Mouse (Mus musculus) embryonic facial prominence, embryonic 14.5 days (tissue): Measurements from ENCODE around the gene Gstm7. TPM values are rescaled to one million over a fixed set of nuclear protein-coding genes. Genes with fewer than 3 reads are reported as not detected.
A peak's percentile ranks its signal among the peaks of the same experiment; 100 is the strongest.
"Not testable (repeated sequence)": the region's sequence is repeated elsewhere in the genome, so short reads cannot be mapped to it uniquely, and the experiment has no call there.

Experiments
- ATAC-seq: fragments of 200-750 bp; cut with Nextera tagmentation; 2 replicates; pipeline ENCODE4 v1.8.0; 2017; ENCODE audit warnings: low read depth, moderate number of reproducible peaks, moderate TSS enrichment
- DNase-seq: peaks from one replicate; pipeline ENCODE4 v3.0.0-alpha.2; 2015; ENCODE audit warnings: low spot score
- H3K27ac ChIP-seq: fragments of 300-500 bp; sonication (generic); replicated peaks from 2 replicates; pipeline ENCODE4 v1.5.1; 2014; ENCODE audit warnings: low read depth, mild to moderate bottlenecking, low read length, moderate library complexity
- H3K27me3 ChIP-seq: fragments of 300-500 bp; sonication (generic); replicated peaks from 2 replicates; pipeline ENCODE4 v1.6.1; 2014; ENCODE audit warnings: low read length; ENCODE audit not compliant: control insufficient read depth, insufficient read depth
- H3K36me3 ChIP-seq: fragments of 300-500 bp; sonication (generic); 2 replicates; pipeline ENCODE4 v1.6.1; 2014; ENCODE audit warnings: low read length, mixed read lengths; ENCODE audit not compliant: control insufficient read depth, insufficient read depth
- H3K4me1 ChIP-seq: fragments of 300-500 bp; sonication (generic); 2 replicates; pipeline ENCODE4 v1.6.1; 2014; ENCODE audit warnings: antibody characterized with exemption, low read length; ENCODE audit not compliant: control insufficient read depth, insufficient read depth
- H3K4me2 ChIP-seq: fragments of 300-500 bp; sonication (generic); 2 replicates; pipeline ENCODE4 v1.6.1; 2014; ENCODE audit warnings: low read depth, mild to moderate bottlenecking, low read length, moderate library complexity, mixed read lengths
- H3K4me3 ChIP-seq: fragments of 300-500 bp; sonication (generic); 2 replicates; pipeline ENCODE4 v1.5.1; 2014; ENCODE audit warnings: low read depth, mild to moderate bottlenecking, low read length
- H3K9ac ChIP-seq: fragments of 300-500 bp; sonication (generic); 2 replicates; pipeline ENCODE4 v1.6.1; 2014; ENCODE audit warnings: low read depth, mild to moderate bottlenecking, low read length, moderate library complexity, mixed read lengths
- H3K9me3 ChIP-seq: fragments of 300-500 bp; sonication (generic); 2 replicates; pipeline ENCODE4 v1.6.1; 2016; ENCODE audit warnings: low read length; ENCODE audit not compliant: control insufficient read depth
- WGBS: fragments of 180-500 bp; shearing (Covaris S2); extraction: QIAGEN DNeasy Blood & Tissue Kit; methylation state at CpG from one replicate; pipeline ENCODE4 v1.1.7; 2014; 5-methylcytosine and 5-hydroxymethylcytosine counted together
- polyA plus RNA-seq: library from polyadenylated mRNA; unstranded; fragments of >200 nt; fragmentation: Nextera tagmentation; extraction: Ambion mirVana; gene quantifications from 2 replicates; pipeline ENCODE4 v1.2.1, GENCODE M21; 2014

The Gstm7 gene
- polyA plus RNA-seq, 1 experiment from 2014 or later, result 13.9 TPM

DNA sequence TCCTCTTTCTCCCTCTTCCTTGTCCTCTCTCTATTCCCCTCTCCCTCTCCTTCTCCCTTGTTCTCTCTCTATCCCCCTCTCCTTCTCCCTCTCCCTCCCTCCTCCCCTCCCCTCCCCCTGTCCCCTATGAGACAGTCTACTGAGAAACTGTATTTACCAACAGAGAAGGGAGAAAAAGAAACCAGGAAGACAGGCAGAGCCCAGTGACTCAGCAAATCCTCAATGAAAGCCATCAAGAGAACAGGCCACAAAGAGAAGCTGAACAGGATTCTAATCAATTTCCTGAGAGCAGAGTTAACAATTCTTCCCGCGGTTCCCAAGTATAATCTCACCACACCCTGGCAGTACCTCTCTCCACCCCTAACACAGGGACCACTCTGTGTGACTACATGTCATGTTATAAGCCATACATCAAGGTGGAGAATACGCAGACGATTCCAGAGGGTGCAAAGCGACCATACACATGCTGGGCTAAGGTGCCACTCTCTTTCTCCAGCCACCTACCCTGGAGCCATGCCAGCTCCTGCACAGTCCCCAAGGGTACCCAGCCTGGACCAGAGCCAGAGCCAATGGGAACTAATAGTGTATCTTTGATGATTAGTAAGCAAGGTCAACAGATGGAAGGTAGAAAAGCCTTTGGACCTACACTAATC lies 33.2 kb upstream of the Gstm7 start:
- no peaks in the 10 kb centered on the region for H3K9me3 ChIP-seq
- ATAC-seq, result no peak; the same call in 1 of the 2 replicates
- no peak overlapping the region for H3K9ac ChIP-seq
- no peak overlapping the region for H3K4me3 ChIP-seq
- H3K4me1 ChIP-seq, result no peaks in the 10 kb centered on the region
- no peak for DNase-seq
- H3K27ac ChIP-seq, result no peak overlapping the region
- 63% methylated on average over 5 of the region's 5 CpGs for WGBS
- no peaks in the 10 kb centered on the region for H3K27me3 ChIP-seq
- no peak overlapping the region for H3K4me2 ChIP-seq
- H3K36me3 ChIP-seq, result no peaks in the 10 kb centered on the region

DNA sequence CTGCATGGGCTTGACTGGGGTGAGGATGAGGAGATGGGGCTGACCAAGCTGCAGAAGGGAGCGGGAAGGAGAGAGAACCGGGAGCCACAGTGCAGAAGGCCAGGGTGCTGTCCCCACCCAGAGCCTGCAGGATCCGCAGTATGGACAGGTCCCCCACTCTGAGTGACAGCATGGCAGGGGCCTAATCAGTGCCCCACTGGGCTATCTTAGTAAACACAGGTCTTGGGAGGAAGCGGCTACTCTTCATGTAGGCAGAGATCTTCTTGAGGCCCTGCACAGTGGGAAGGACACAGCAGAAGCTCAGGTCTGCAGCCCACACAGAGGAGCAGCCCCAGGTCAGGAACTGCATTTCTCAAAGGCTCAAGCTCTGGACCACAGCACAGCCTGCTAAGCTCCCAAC lies 32.4 kb upstream of the Gstm7 start:
- H3K27ac ChIP-seq, result no peak overlapping the region
- H3K4me3 ChIP-seq, result no peak overlapping the region
- no peak overlapping the region for H3K4me2 ChIP-seq
- no peaks in the 10 kb centered on the region for H3K4me1 ChIP-seq
- WGBS, result 76% methylated on average over 4 of the region's 4 CpGs
- no peaks in the 10 kb centered on the region for H3K36me3 ChIP-seq
- no peak overlapping the region for H3K9ac ChIP-seq
- no peaks in the 10 kb centered on the region for H3K9me3 ChIP-seq
- ATAC-seq (no peak), DNase-seq (no peak)
- no peaks in the 10 kb centered on the region for H3K27me3 ChIP-seq

DNA sequence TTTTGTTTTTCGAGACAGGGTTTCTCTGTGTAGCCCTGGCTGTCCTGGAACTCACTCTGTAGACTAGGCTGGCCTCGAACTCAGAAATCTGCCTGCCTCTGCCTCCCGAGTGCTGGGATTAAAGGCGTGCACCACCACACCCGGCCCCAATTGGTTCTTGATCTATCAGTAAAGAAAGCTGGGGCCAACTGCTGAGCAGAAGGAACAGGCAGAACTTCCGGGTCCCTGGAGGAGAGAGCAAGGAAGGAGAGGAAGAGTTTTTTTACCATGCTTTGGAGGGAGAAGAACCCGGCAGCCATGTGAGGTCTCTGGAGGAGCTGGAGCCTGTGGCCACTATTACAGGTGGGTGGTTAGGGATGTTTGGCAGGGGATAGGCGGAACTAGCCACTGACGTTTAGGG lies 23.6 kb upstream of the Gstm7 start:
- H3K27ac ChIP-seq, H3K4me2 ChIP-seq, H3K27me3 ChIP-seq, H3K4me1 ChIP-seq, H3K36me3 ChIP-seq, ATAC-seq, H3K9me3 ChIP-seq, DNase-seq, H3K4me3 ChIP-seq, H3K9ac ChIP-seq: not testable (repeated sequence)
- WGBS, result 87% methylated on average over 9 of the region's 9 CpGs

DNA sequence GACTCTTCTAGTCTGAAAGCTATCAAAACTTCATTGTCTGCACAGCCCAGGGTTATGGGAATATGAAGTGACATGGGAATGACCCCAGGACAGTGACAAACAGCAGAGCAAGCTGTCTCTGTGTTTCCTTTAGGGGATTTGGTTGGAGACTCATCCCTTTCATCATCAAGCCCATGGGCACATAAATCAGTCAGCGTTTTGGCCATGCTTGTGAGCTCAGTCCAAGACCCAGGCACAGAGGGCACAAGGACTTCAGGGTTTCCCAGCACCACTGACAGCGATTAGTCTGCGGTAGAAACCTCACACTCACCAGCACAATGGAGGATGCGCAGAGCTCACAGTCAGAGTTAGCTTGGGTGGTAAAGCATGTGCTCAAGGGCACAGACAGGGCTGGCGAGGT lies 22.3 kb upstream of the Gstm7 start:
- Histone ChIP-seq H3K27me3 (no peaks in the 10 kb centered on the region), H3K4me3 (no peak overlapping the region), H3K9ac (no peak overlapping the region), H3K27ac (no peak overlapping the region), H3K4me1 (no peaks in the 10 kb centered on the region), H3K9me3 (no peaks in the 10 kb centered on the region), H3K4me2 (no peak overlapping the region), H3K36me3 (no peaks in the 10 kb centered on the region)
- no peak for DNase-seq
- WGBS, result 74% methylated on average over 5 of the region's 5 CpGs
- 0 out of 2 replicates have a peak, but pooled peaks have one; percentile 39 for ATAC-seq

DNA sequence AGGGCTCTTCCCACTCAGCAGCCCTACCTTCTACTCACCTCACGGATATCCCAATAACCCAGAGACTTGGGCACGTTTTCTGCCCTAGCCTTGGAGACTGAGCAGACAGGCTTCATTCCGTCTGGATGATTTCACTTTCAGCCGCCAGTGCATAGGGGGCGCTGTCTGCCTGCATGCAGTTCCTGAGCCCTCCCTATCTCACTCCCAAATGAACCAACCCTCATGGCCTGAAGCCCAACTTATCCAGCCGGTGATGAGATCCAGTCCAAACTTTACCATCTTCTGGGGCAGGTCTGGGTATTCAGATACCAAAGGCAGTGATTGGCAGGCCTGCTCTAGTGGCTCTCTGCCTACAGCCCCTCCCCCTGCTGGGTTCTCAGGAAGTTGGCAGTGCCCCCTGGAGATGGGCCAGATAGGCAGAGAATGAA lies 21.7 kb upstream of the Gstm7 start:
- DNase-seq (peak; percentile 60), ATAC-seq (peak; percentile 74)
- Histone ChIP-seq H3K4me3 (no peak overlapping the region), H3K27me3 (no peaks in the 10 kb centered on the region), H3K9ac (no peak overlapping the region), H3K4me2 (no peak overlapping the region), H3K27ac (no peak overlapping the region), H3K9me3 (no peaks in the 10 kb centered on the region), H3K36me3 (no peaks in the 10 kb centered on the region), H3K4me1 (no peaks in the 10 kb centered on the region)
- 30% methylated on average over 6 of the region's 6 CpGs for WGBS

DNA sequence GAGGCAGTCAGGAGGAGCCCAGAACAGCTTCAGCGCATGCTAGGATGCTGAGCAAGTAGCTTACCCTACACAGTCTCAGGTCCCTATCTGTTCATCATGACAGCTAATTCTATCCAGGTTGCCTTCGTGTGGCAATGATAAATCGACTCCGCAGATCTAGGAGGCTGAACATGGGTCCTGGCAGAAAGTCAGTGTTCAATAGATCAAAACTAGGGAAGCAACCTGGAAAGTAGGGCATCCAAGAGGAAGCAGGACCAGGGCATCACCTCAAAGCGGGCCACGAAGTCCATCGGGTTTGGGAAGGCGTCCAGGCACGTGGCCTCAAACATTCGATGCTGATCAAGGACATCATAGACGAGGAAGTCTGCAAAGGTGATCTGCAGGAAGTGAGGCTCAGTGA lies 18.9 kb upstream of the Gstm7 start:
- 85% methylated on average over 11 of the region's 11 CpGs for WGBS
- H3K4me2 ChIP-seq, result no peak overlapping the region
- H3K4me3 ChIP-seq, result no peak overlapping the region
- ATAC-seq (no peak), DNase-seq (no peak)
- no peaks in the 10 kb centered on the region for H3K9me3 ChIP-seq
- H3K27ac ChIP-seq, result no peak overlapping the region
- H3K9ac ChIP-seq, result no peak overlapping the region
- H3K36me3 ChIP-seq, result no peaks in the 10 kb centered on the region
- H3K4me1 ChIP-seq, result no peaks in the 10 kb centered on the region
- H3K27me3 ChIP-seq, result no peaks in the 10 kb centered on the region

DNA sequence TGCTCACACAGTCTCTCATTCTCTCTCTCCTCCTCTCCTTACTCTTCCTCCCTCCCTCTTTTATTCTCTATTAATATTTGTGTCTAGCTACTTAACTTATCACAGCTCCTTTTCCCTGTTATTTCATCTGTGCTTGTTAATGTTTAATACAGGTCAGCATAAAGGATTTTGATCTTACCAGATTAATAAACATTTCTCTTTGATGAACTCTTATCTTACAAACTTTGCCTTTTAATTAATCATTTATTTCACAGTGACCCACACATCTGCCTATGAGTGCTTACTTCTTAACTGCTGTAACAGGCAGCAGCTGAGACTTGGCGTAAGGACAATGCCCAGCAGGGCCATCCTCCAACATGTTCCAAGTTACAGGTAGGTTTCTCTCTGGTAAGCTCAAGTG lies 17.8 kb upstream of the Gstm7 start:
- WGBS, result 100% methylated on average over 1 of the region's 1 CpGs
- H3K27me3 ChIP-seq, ATAC-seq, H3K4me3 ChIP-seq, DNase-seq, H3K27ac ChIP-seq, H3K9ac ChIP-seq, H3K4me2 ChIP-seq, H3K9me3 ChIP-seq, H3K36me3 ChIP-seq, H3K4me1 ChIP-seq: not testable (repeated sequence)

DNA sequence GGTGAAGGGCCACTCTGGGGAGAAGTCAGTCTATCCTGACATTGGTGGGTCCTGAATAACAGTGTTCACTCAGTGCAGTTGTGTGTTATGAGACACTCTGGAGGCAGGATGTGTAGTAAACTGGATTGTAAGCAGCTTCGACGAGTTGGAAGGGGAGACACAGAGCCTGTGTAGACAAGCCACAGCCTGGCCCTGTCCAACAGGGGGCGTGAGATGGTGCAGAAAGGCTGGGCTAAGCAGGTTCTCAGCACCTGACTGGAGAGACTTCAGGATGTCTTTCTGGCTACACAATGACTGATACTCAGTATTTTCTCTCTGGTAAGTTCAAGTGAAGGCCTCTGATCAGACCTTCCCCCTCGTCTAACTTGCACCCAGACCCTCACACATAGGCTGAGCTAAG lies 14.1 kb upstream of the Gstm7 start:
- H3K9ac ChIP-seq, result no peak overlapping the region
- 47% methylated on average over 4 of the region's 4 CpGs for WGBS
- ATAC-seq (no peak), DNase-seq (no peak)
- H3K9me3 ChIP-seq, result no peaks in the 10 kb centered on the region
- H3K36me3 ChIP-seq, result no peaks in the 10 kb centered on the region
- no peak overlapping the region for H3K4me3 ChIP-seq
- no peaks in the 10 kb centered on the region for H3K4me1 ChIP-seq
- H3K27me3 ChIP-seq, result no peaks in the 10 kb centered on the region
- no peak overlapping the region for H3K27ac ChIP-seq
- no peak overlapping the region for H3K4me2 ChIP-seq

DNA sequence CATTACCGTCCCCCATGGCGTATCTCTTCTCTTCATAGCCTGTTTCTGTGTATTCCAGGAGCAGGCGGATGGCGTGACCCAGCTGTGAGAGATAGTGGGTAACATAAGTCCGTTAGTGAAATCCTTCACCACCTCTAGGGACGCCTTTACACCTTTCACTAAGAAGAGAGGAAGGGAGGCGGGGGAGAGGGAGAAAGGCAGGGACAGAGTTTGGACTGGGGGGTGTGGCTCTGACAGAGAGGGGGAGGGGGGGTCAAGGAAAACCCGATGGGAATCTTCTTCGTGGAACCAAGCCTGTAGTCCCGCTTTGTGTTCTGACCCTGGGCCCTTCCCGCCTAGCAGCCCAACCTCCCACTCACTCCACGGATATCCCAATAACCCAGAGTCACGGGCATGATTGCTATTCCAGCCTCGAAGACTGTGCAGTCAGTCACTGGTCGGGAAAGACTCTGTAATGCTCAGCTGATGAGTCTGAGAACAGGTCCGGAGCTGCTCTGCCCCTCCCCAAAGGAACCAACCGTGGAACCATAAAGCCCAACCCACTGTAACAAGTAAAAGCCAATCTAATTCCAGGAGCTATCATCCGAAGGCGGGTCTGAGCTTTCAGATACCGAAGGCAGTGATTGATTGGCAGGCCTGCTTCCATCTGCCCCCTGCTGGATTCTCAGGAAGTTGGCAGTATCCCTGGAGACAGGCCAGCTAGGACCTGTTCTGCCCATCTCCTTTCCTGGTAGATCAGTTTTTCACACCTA lies 11.8 kb upstream of the Gstm7 start, which contains the start of gene Gstm6:
Gstm6 (minus strand) TSS at position 511 of the 752 bp plus-strand sequence.
- H3K9ac ChIP-seq, result peak within 1 kb of the TSS; percentile 50
- DNase-seq (peak; percentile 82), ATAC-seq (peak; percentile 85)
- no peaks in the 10 kb centered on the region for H3K9me3 ChIP-seq
- 19% methylated on average over 19 of the region's 20 CpGs for WGBS
- H3K4me1 ChIP-seq, result no peaks in the 10 kb centered on the region
- H3K4me3 ChIP-seq, result peak within 1 kb of the TSS; percentile 23
- no peak within 1 kb of the TSS for H3K27ac ChIP-seq
- H3K27me3 ChIP-seq, result no peaks in the 10 kb centered on the region
- peak within 1 kb of the TSS; percentile 52 for H3K4me2 ChIP-seq
- H3K36me3 ChIP-seq, result no peaks in the 10 kb centered on the region
